Mouse (Mus musculus) left cerebral cortex, postnatal 10 days (tissue): Measurements from ENCODE around the gene Hhip. TPM values are rescaled to one million over a fixed set of nuclear protein-coding genes. Genes with fewer than 3 reads are reported as not detected.
A peak's percentile ranks its signal among the peaks of the same experiment; 100 is the strongest.
"Not testable (repeated sequence)": the region's sequence is repeated elsewhere in the genome, so short reads cannot be mapped to it uniquely, and the experiment has no call there.

Experiments used
- DNase-seq, 2 experiments: peaks; one replicate each; pipeline ENCODE4 v3.0.0; 2021 to 2022; ENCODE audit warnings: low spot score in 2 of 2, mixed read lengths in 1 of 2; ENCODE audit errors: extremely low spot score in 1 of 2
- intact Hi-C: fragments of 180-260 bp; cut with DNase I; formaldehyde crosslinking; loops from one replicate; pipeline ENCODE4 v1.15.1; 2025
- total RNA-seq, 2 experiments: library from RNA; stranded (reverse); gene quantifications; 2 replicates each; pipeline ENCODE4 v1.2.3; 2021

The Hhip gene
- total RNA-seq, 2 experiments from 2014 or later, result 2.6 to 3.6 TPM

DNA sequence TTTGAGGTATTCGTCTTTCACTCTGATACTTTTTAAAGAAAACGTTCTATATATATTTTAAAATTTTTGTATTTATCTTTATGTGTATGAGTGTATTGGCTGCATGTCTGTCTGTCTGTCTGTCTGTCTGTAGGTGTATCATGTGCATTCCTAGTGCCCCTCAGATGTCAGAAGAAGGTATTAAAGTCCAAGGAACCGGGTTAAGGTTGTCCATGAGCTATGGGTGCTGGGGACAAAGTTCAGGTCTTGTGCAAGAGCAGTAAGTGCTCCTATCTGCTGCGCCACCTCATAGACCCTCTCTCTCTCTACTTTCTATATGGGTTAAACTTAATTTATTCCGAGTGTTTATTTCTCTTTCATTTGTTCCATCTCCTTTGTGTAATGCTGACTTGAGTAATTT is 55.5 kb downstream of the Hhip start:
- DNase-seq, result no peak
- intact Hi-C loops, result no loop called here

DNA sequence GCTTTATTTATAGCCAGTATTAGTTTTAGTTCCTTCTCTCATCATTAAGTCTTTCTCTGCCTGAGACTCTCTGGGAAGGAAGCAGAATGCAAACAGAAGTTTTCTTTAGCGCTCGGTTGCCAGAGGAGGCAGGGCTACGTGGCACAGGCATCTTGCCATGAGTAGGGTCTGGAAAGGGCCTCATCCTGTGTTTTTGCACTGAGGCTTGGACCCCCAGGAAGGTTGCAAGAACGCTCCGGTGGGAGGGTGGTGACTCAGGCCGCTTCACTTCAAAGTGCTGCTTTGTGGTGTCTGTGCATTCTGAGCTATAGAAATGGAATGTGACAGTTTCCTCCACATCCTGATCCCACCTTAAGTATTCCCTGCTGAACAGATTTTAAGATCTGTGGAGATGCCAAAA is 62.7 kb downstream of the Hhip start:
- intact Hi-C loops, result no loop called here

GRCm38 (mm10) chr8:79993507-79993906 is 64.3 kb downstream of the Hhip start:
- DNase-seq, result no peak
- intact Hi-C loops, result no loop called here

More for the DNA sequence above, 62.7 kb downstream of the Hhip start:
- peak in 1 of 2 experiments; percentile 32 for DNase-seq

DNA sequence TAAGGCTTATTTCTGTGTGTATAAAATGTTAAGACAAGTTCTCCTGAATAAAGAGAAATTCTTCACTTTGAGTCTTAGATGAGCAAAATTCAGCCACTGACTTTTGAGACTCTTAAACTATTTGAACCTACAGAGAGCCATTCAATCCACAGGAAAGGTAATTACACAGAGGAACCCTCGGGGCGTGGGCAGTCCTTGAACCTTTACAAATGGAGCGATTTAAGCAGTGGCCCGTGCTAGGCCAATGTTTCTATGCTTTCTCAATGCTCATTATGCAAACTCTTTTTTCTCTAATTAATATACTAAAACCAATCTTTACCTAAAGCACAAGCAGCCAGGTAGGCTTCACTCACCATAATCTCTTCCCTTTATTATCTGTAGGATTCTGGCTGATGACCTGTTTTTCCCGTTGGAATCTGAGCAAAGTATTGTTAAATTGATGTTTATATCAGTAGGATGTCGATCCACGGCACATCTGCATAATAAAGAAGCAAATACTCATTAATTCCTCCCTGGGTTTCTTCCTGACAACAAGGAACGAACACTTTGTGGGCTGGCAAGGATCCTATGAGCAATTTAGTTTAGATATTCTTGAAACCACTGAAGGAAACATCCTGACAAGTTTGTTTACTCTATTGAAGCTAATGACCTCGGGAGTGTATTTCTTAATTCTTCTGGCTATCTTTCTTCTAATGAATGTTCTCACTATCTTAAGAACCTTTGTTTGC is 65.5 kb downstream of the Hhip start:
- DNase-seq, result no peak
- intact Hi-C loops, result no loop called here

- intact Hi-C loops, result not testable (repeated sequence)
Measured at GRCm38 (mm10) chr8:79991420-79991819, 66.4 kb downstream of the Hhip start.

DNA sequence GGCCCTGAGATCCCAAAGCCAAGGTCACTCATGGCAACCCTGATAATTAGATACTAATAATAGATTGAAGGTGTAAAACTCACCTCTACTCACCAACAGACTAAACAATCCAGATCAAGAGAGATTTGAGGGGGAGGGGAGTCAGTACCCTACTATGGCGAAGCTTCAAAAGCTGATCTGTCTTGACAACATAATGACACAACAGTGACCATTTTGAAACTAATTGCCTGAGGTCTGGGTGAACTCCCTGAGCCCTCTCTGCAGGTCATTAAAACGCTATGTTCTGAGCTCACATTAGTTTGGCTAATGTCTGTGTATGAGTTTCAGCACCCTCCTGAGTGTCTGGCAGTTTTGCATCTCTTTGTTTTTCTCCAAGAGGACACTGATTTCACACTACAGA is 72.9 kb downstream of the Hhip start:
- no peak for DNase-seq
- intact Hi-C loops, result no loop called here

More at GRCm38 (mm10) chr8:79991420-79991819, 66.4 kb downstream of the Hhip start:
- DNase-seq, result not testable (repeated sequence)

DNA sequence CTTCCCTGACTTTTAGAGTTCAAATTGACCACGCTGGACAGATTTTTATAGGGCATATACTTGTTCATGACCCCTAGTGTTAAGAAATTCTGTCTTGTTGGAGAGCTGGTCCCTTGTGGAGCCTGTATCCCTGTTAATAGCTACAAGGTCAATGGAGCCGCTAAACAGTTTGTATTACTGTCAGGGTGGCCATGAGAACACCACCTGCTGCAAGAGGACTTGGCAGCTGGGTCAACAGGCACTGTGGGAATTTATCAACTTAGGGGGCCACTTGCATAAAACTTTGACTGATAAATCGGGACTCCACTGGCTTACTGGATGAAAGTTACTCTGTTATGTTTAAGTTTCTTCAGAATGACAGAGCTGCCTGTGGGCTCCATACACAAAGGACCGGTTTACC is 75.7 kb downstream of the Hhip start:
- no peak for DNase-seq
- intact Hi-C loops, result no loop called here

DNA sequence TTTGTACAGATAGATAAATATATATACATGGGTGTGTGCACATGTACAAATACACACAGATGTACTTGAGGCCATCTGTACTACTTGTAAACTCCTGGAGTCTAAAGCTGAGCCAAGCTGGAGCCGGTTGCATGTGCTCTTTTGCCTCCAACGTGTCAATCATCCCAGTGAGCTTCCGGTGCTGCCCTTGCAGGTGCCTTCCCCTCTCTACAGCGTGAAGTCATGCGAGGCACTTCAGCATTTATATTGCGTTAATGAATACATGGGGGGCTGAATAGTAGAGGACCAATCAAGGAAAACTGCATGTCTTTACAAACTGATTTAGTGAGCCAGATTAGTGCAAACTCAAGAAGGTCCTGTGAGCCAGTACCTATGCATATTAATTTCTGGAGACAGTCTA is 91.6 kb downstream of the Hhip start:
- intact Hi-C loops, result no loop called here
- no peak for DNase-seq

DNA sequence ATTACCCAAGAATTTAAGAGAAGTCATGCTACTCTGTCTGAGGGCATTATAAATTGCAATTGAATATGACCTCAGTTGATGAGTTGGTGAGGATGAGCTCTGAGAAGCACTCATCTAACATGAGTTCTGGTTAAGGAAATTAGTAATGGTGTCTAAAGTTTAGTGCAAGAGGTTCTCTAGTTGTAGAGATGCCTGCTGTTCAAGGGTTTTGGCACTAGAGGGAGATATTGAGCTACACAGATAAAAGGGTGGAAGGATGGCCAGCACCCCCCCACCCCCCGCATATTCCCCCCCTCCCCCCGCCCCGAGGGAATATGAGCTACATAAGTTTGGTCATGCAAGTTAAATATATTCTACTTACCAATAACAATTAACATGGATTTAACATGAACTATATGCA is 104.9 kb downstream of the Hhip start:
- DNase-seq, result no peak

DNA sequence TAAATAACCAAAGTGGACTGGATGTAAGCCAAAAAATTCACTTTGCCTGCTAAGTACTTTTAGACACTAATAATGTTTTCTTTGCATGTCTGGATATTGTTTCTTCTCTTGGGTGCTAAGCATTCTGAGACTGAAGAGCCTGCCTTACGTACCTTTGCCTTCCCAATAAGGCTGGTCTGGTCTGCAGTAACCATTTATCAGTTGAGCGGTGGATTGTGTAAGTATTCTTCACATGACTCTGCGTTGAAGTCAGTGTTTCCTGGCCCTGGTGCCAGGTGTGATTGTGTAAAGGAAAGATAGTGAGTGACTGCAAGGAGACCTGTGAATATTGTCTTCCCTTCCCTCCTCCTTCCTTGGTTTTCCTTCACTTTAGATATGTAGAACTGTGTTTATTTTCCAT is 107.4 kb downstream of the Hhip start:
- DNase-seq, result no peak
- intact Hi-C loops, result loop anchor here (5.0 kb wide), 1 partner anchor 532 kb away; no protein-coding TSS in a partner anchor

More for the DNA sequence above, 104.9 kb downstream of the Hhip start:
- intact Hi-C loops, result loop anchor here (5.0 kb wide), 1 partner anchor 529 kb away; no protein-coding TSS in a partner anchor

- intact Hi-C loops, result no loop called here
- DNase-seq, result no peak
Measured at GRCm38 (mm10) chr8:79945501-79946076, 112.2 kb downstream of the Hhip start.

DNA sequence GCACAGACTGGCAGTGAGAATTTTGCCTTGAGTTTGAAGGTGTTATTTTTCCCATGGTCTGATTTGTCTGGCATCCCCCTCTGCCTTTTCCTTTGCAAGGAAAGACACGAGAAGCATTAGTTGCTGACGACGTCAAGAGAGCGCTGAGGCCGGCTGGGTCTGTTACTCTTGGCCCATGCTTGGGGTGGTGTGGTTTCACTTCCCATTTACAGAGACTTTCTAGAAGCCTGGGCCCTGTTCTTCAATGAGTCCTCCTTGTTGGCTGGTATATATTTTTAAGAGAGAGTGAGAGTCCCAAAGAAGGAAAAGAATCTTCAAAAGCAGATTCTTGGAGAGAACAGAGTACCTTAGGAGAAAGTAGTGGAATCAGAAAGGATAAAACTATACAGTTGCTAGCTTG is 116.7 kb downstream of the Hhip start:
- DNase-seq, result no peak
- intact Hi-C loops, result no loop called here

GRCm38 (mm10) chr8:79936856-79937445 is 120.9 kb downstream of the Hhip start:
- intact Hi-C loops, result no loop called here
- DNase-seq, result no peak

GRCm38 (mm10) chr8:79935793-79936192 is 122.0 kb downstream of the Hhip start:
- intact Hi-C loops, result no loop called here
- no peak for DNase-seq

GRCm38 (mm10) chr8:79929202-79929601 is 128.6 kb downstream of the Hhip start:
- DNase-seq, result no peak
- intact Hi-C loops, result no loop called here

DNA sequence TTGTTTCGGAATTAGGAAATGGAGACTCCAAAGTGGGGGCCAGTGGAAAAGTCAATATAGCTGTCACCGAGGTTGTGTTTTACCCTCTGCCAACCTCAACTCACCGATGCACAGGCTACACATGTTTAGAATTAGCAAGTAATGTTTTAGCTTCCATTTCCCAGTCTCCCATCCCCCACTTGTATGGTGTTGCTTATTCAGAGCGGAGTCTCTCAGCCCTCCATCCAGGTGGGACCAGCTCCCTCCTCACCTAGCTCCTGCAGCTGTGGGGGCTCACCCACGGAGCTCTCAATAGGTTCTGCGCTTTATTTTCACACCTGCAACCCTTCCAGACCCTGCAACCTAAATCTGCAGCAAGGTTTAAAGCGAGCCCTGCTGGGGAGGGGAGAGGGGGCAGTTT is 140.6 kb downstream of the Hhip start:
- intact Hi-C loops, result no loop called here
- no peak for DNase-seq
